Mouse (Mus musculus) T-helper 17 cell (primary cell): Measurements from ENCODE around the gene Ets1.

ENCODE experiments used
- in situ Hi-C, 2 experiments: fragments of 300-600 bp; cut with MboI, MseI; formaldehyde crosslinking; loops; 1 replicate in 1 of 2; 2 replicates in 1 of 2; pipeline ENCODE4 v1.15.1; 2025; ENCODE audit warnings: high pct_unique_total_duplicates in 2 of 2

The Ets1 gene

DNA sequence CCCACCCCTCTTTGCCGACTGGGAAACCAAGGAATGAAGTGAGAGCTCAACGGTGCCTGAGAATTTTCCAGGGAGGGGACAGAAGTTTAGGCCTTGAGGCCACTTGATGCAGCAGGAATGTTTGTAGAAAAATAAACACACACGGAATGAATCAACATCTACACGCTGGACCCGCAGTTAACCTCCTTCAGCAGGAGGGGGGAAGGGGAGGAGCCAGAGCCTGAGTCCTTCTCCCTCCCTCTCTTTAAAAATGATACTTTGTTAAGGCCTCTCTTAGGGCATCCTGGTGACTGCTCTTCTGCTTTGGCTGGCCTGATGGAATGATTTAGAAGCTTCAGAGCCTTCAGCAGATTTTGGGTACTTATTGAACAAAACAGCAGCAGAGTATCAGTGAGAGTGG is 73.3 kb downstream of the Ets1 start:
- in situ Hi-C loops, result loop anchor here in 1 of 2 experiments (5.0 to 10.0 kb wide), 2 partner anchors 33 to 205 kb away; no protein-coding TSS in a partner anchor

DNA sequence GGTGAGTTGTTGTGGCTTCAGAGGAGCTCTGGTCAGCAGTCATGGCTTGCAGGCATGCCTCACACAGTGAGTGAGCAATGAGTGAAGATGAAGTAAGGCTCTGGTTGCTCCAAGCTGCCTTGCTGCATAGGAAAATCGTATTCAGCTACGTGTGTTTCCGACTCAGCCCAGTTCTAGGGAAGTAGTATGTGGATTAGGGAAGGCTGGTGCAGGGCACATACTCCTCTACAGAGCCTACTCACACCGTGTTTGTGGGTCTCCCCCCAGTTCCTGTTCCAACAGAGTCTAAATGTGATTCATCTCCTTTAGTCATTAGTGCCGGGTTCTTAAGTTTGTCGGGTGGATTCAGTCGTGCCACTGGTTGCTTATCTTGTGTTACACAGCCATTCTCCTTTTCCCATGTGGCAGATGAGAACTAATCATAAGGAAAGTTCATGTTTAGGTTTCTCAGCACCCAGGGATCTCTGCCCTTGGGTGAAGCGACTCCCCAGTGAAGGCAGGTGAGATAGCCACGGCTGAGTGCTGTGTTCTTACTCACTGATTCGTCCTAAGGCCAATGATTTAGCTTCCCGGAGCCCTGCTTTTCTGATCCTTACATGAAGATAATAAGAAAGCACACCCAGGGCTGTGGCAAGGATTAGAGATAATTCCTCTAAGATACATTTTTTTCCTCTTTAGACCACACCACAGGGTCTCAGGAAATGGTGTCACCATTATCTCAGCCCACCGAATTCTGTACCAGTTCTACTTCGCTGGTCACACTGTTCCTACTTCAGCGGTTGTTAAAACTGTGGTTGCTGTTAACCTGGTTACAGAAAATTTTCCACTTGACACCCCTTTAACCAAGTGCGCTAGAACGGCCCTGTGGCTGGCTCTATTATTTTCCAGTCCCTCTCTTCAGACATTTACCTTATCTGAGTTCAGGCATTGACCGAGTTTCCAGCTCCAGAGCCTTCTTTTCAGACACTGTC is 74.0 kb downstream of the Ets1 start:
- in situ Hi-C loops, result loop anchor here (5.0 to 10.0 kb wide), 3 partner anchors 32 to 205 kb away; no protein-coding TSS in a partner anchor

DNA sequence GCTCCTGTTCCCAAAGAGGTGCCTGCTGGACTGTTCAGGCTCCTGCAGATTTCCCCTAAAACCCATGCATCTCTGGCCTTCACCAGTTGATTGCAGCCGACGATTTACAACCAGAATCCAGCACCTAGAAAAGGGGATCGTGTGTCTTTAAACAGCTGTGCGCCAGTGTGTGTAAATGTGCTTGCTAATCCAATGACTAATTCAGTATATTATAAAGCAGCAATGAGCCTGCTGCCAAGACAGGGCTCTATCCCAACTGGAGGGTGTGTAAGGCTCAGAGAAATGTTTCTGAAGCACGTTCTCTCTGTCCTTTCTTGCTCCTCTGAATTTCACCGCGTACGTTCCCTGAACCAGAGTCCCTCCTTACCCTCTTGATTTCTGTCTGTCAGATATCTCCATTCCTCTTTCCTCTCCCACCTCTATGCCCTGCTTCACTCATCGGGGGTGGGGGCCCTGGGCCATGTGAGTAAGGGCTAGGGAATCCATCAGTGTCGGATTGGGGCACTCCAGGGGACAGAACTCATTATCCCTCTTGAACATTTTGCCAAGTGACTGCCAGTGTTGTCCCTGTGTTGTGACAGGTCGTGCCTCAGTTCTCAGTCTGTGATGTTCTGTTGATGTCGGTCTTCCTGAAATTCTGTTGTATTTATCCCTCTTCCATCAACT is 75.1 kb downstream of the Ets1 start:
- in situ Hi-C loops, result loop anchor here in 1 of 2 experiments (10.0 kb wide), 1 partner anchor 116 kb away; no protein-coding TSS in a partner anchor

DNA sequence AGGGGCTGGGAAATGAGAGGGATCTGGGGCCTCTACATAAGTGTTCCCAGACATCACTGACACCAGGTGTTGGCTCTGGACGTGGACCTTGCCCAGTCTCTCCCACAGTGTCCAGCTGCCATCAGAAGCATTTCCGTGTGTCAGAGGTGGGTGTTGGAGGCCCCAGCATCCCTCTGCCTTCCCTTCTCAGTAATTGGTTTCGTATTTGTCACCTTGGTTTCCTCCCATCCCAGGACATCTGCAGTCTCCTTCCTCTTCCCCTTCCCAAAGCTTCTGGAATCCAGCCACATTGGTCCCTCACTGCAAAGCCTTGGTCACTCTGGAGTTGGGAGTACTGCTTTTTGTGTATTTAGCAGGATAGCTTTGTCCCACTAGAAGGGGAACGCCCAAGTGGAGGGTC is 75.7 kb downstream of the Ets1 start:
- in situ Hi-C loops, result loop anchor here in 1 of 2 experiments (10.0 kb wide), 1 partner anchor 117 kb away; no protein-coding TSS in a partner anchor

DNA sequence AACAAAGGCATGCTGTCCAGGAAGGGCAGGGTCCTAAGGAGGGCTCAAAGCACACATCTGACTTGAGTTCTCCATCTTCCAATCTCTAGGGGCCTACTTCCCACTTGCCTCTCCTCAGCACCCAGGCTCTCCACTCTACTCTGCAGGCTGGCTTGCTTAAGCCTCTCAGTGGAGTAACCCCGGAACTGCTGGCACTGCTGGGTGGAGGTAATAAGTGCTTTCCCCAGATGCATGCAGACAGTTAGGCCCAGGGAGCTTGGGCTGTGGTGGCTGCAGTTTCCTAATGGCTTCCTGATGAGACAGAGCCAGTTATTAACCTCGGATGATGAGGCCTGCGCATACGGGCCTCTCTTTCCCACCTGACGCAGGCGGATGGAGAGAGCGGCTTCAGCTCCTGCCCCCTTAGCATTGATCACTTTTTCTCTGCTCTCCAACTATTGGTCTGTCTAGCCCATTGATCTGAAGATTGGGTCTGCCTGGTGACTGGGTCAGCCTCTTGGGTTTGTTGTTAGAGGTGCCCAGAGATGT is 76.4 kb downstream of the Ets1 start:
- in situ Hi-C loops, result loop anchor here in 1 of 2 experiments (10.0 kb wide), 1 partner anchor 118 kb away; no protein-coding TSS in a partner anchor

DNA sequence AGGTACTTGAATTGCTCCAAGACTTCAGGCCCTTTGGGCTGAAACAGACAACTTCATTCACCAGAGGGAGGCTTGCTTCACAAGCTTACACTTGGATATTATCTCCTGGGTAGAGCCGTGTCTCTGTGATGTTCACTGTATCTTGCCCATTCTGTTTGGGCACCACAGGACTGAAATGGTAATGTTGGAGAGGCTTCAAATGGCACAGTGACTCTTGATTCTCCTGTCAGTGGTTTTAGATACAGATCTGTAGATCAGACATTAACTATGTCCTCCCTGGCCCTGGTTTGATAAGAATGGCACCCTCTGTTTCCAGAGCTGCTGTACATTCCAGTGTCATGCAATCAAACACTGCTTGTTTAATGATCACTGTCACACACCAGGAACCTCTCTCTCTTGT is 77.1 kb downstream of the Ets1 start:
- in situ Hi-C loops, result loop anchor here in 1 of 2 experiments (10.0 kb wide), 1 partner anchor 118 kb away; no protein-coding TSS in a partner anchor

DNA sequence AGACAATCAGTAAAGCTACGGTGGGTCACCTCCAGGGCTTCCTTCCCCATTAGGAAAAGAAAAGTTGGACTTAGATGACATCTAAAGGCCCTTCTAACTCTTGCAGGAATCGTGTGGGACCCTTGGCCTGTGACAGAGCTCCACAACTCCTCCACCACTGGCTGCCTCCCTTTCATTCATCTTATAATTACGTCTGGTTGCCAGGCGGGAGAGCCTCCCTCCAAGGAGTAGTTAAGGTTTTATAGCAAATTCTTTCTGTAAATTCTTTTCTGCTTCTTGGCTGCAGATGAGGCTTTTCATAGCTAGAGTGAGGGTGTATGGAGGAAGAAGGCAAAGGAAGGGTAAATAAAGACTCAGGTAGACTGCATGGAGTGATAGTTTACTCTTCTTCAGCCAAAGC is 77.8 kb downstream of the Ets1 start:
- in situ Hi-C loops, result loop anchor here in 1 of 2 experiments (10.0 kb wide), 1 partner anchor 119 kb away; no protein-coding TSS in a partner anchor

DNA sequence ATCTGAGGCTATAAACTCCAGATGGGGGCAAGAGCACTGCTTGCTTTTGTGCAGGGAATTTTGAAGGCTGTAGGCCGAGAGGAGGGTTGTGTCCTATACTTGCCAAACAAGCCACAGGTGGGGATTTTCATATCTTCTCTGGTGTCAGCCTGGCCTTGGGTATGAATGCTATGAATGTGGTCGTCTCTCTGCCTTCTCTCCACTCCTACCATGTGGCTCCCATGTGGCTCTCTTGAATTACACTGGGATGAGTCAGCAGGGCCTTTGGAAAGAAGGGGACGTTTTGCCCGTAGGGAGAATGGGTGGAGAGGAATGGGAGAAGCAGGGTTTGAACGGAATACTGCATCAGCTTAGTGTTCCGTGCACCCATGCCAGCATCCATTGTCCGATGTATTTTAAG is 78.5 kb downstream of the Ets1 start:
- in situ Hi-C loops, result loop anchor here in 1 of 2 experiments (10.0 kb wide), 1 partner anchor 120 kb away; no protein-coding TSS in a partner anchor

DNA sequence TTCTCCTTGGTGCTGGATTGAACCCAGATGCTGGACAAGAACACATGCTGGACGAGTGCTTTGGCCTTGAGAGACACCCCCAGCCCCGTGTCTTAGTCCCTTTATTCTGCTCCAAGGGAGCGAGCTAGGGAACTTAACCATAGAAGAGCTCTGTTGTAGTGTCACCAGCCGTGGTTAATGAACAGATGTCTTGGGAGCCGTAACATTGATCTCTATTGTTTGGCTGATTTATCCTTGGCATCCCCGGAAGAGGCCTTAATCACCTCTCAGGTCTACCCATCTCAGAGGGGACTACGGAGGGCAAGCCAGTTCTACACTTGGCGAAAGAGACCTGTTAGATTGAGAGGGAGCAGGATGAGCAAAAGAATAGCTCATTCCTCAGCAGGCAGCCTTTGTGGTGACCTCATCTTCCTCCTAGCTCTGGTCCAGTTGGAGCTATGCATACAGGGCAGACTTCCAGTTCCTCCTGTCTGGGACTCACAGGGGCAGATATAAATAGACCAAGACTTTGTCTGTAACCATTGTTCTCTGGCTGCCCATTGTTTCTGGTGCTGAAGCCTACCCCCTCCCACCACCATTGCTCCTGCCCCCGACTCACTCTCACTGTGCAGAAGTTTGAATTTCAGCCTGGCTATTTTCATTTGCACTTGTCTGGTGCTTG is 79.9 kb downstream of the Ets1 start:
- in situ Hi-C loops, result loop anchor here (5.0 to 10.0 kb wide), 2 partner anchors 121 to 124 kb away; no protein-coding TSS in a partner anchor

DNA sequence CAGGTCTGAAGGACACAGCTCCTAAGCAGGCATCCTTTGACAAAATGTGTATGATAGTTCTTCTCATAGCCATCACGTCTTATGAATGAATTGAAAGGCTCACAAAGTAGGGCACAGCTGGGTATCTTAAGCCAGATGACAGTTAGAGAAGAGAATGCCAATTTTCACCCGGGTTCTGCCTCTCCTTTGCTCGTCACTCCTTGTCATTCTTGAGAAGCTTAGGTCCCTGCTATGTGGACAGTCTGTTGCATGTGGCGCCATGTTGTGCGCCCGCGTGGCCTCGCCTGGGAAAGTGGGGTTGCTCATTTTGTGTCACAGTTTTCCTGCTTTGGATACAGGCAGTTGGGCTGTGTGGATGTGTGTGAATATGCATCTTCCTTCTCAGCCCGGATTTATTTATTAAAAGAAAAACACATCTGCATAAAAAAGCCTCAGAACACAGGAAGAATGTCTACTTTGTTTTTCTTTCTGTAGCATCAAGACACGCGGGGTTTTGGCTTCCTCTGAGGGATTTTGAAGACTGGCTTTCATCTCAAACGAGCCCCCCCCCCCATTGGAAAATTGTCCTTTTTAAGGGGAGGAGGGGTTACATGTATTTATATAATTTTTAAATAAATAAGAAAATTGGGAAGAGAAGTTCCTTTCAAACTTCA is 81.4 kb downstream of the Ets1 start:
- in situ Hi-C loops, result loop anchor here (5.0 to 10.0 kb wide), 2 partner anchors 123 to 125 kb away; no protein-coding TSS in a partner anchor

DNA sequence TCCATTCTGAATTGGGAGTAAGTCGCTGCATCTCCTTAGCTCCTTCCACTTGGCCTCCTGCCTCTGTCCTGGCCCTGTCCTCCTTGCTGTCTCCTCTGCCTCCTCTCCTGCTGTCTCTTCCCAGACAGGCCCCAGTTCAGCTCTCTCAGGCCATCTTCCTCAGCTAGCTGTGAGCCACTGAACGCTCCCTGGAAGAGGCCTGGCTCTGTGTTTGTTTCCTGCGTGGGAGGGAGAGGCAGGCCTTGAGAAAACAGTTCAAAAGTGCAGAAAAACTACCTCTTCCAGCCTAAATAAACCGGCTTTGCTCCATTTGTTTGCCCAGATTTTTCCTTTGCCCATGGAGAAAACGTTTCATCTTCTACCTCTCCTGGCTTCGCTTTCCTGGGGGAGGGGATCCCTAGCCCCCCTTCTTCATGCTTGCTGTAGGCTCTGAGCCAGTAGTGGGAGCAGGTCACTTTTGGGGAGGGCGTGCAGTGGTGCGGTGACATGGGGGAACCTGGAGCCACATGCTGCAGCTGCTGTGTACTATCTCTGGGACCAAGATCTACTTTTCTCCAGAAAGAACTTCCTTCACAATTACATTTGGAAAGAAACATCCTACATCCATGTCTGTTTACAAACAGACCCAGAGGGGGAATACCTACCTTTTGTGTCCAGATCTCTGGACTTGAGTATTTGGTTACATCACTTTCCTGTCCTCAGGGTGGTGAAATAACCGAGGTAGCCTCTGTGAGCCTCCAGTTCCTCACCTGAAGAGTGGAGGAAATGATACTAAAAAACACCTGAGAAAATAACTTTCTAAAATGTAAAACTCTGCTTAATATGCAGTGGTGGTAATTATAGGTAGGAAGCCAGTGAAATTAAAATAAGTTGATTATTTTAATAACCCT is 82.2 kb downstream of the Ets1 start:
- in situ Hi-C loops, result loop anchor here (5.0 to 10.0 kb wide), 2 partner anchors 123 to 126 kb away; no protein-coding TSS in a partner anchor

DNA sequence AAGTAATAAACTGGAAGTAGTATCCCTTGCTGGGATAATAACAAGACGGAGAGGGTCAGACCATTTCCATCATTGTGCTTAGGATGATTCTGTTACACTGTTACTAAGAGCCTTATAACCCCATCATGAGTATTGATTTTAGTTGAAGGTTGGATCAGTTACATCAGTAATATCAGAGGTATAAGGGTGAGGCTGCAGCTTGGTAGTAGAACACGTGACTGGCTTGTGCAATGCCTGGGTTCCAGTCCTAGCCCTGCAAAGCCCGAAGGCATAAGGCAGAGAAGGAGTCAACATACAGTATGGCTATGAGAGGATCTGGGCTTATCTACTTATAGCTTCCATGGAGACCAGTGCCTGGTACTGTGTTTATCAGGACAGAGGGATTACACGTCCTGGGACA is 82.8 kb downstream of the Ets1 start:
- in situ Hi-C loops, result loop anchor here (5.0 to 10.0 kb wide), 2 partner anchors 124 to 127 kb away; no protein-coding TSS in a partner anchor

DNA sequence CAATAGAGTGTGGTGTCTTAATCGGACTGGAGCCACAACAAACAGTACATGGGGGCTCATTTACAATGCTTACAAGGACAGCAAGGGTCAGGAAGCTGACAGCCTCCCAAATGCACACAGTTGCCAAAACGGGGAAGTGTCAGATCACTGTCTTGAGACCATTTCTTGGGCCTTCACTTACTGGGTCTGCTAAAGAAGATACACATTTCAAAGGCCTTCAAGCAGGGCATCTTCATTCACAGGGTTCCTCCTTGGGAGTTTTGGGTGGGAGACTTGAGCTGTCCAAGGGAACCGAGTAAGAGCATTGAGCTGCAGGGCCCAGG is 83.9 kb downstream of the Ets1 start:
- in situ Hi-C loops, result loop anchor here (5.0 to 10.0 kb wide), 2 partner anchors 125 to 128 kb away; no protein-coding TSS in a partner anchor

DNA sequence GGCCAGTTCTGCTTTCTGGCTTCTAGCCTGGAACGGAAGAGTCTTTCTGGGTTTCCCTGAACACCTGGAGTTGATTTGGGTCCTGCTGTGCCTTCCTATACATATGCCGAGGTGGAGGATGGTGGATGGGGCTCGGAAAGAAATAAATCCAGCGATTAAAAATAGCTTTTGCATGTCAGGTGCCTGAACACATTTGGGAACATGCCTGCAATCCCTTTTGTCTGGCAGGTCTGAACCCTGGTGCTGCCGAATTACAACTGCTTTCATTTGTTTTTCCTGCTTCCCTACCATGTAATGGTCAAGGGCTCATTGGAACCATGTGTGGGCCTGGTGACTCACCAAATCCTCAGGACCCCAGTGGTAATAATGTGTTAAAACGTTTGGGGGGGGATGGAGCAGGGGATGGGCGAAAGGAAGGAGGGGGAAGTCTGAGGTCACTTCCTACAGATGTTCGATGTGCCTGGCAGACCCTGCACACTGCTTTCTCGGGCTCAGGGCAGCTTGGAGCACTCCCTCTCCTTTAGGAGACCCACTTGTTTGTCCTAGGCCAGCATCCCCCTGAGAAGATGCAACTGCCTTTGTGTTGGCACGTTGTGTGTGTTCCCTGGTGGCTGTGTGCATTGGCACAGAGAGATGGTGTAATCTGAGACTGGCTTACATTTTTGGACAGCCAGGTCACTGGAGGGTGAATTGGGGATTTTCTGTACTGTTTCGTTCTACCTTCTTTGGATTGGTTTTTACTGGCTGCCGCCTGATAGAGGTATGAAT is 84.4 kb downstream of the Ets1 start:
- in situ Hi-C loops, result no loop called here

DNA sequence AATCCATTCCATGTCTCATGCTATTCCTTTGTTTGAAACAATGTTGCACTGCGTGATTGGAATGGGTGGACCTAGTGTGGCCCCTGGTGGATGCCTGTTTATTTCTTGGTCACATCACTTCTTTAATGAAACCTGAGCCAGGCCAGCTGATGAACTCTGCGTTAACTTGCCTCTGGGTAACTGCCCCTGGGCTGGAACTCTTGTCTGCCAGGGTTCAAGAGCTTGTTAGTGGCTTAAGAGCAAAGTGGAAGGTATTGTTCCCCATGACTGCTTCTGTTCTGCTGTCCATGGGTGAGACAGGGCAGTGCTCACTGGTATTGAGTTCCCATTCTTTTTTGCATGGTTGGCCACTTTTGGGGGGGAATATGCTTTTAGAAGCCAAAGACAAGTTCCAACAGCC is 85.1 kb downstream of the Ets1 start:
- in situ Hi-C loops, result no loop called here

DNA sequence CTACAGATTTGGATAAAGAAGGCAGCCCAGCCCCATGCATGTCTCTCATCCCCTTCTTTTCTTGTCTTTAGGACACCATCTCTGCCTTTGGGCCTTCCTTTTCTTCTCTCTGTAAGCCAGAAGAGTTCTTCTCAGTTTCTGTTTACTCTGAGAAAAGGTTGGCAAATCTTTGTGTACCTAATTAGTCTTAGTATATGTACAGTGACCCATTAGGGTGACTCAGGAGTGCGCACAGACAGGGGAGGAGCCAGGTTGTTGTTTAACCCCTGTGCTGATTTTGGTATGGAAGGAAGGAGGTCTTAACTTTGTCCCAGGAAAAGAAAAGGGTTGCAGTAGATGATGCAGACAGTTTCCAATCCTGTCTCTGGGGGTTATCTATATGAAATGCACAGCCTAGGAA is 86.2 kb downstream of the Ets1 start:
- in situ Hi-C loops, result no loop called here

DNA sequence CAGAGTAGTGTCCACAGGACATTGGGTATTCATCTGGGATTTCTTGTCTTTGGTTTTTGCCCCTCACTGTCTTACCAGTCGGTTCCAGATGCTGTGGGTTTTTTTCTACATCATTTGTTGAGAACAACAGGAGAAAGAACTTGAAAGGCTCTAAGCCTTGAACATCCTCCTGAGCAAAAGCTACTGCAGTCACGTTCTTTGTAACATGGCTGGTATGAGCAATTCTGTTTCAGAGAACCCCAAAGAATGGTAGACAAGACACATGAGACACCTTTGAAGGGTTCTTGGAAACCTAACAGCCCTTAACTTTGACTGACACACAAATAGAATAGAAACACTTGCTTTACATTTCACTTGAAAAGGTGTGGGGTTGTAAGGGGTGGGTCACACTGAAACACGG is 86.9 kb downstream of the Ets1 start:
- in situ Hi-C loops, result no loop called here

DNA sequence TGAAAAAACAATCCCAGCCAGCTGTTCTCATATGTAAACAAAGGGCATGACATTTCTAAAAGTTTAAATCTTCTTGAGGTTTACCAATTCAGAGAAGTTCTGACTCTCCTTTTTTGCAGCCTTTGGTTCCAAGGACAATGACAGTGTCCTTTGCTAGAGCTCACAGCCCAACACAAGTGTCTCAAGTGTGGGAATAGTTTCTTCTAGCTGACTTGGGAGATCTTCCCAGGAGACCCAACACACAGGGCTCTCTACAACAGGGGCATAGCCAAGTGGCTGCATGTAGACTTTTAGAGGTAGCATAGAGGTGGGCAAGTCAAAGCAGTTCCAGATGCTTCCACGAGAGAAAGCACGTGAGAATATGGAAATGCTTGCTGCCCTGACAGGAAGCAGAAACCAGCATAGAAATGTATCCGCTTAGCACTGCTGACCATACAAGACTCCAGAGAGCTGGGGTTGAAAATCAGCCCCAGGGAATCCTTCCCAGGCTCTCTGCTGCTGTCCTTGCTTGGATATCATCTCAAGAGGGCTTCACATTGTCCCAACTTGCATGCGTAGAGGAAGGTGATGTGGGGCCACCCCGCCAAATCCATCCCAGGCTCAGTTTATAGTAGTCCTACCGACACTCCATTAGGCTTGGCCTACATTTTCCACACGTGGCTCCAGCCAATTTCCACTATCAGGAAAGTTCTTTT is 88.3 kb downstream of the Ets1 start:
- in situ Hi-C loops, result no loop called here
